Mouse (Mus musculus): ENCODE measurements around the gene Stxbp3. TPM values are rescaled to one million over a fixed set of nuclear protein-coding genes. Genes with fewer than 3 reads are reported as not detected.

Stxbp3 gene
- polyA plus RNA-seq, 1 experiment from 2014 or later = 49.6 TPM

GRCm38 (mm10) chr3:108766943-108767342, 73.4 kb downstream of the Stxbp3 start:
- WGBS = 82% methylated on average over 7 of the region's 7 CpGs
- no peak overlapping the region for H3K9ac ChIP-seq (ENCODE audit: low read depth, low read length)
- H3K36me3 ChIP-seq (ENCODE audit: control insufficient read depth, insufficient read depth, low read length) = no peaks in the 10 kb centered on the region
- no peak overlapping the region for H3K4me3 ChIP-seq (ENCODE audit: low read length)
- H3K27ac ChIP-seq (ENCODE audit: low read length) = no peak overlapping the region
- no peak for ATAC-seq
- H3K4me2 ChIP-seq (ENCODE audit: low read depth, low read length) = no peak overlapping the region
- peaks cover 18% of the 10 kb centered on the region for H3K4me1 ChIP-seq (ENCODE audit: control insufficient read depth, insufficient read depth, low read length)
- H3K9me3 ChIP-seq (ENCODE audit: control insufficient read depth, low read length) = no peaks in the 10 kb centered on the region
- no peaks in the 10 kb centered on the region for H3K27me3 ChIP-seq (replicated peaks; ENCODE audit: control insufficient read depth, insufficient read depth, low read length)

- ATAC-seq = no peak
- Histone ChIP-seq H3K4me1 (ENCODE audit: control insufficient read depth, insufficient read depth, low read length) (peaks cover 13% of the 10 kb centered on the region), H3K36me3 (ENCODE audit: control insufficient read depth, insufficient read depth, low read length) (no peaks in the 10 kb centered on the region), H3K27me3 (replicated peaks; ENCODE audit: control insufficient read depth, insufficient read depth, low read length) (no peaks in the 10 kb centered on the region), H3K4me3 (ENCODE audit: low read length) (no peak overlapping the region), H3K27ac (ENCODE audit: low read length) (no peak overlapping the region), H3K9ac (ENCODE audit: low read depth, low read length) (no peak overlapping the region), H3K9me3 (ENCODE audit: control insufficient read depth, low read length) (no peaks in the 10 kb centered on the region), H3K4me2 (ENCODE audit: low read depth, low read length) (no peak overlapping the region)
- WGBS = 88% methylated on average over 7 of the region's 7 CpGs
Measured at GRCm38 (mm10) chr3:108765476-108765875, 74.8 kb downstream of the Stxbp3 start.

GRCm38 (mm10) chr3:108764976-108765375, 75.3 kb downstream of the Stxbp3 start:
- WGBS = 37% methylated on average over 7 of the region's 7 CpGs
- H3K4me1 ChIP-seq (ENCODE audit: control insufficient read depth, insufficient read depth, low read length) = peaks cover 13% of the 10 kb centered on the region
- ATAC-seq = no peak

GRCm38 (mm10) chr3:108763691-108764090, 76.6 kb downstream of the Stxbp3 start:
- no peaks in the 10 kb centered on the region for H3K27me3 ChIP-seq (replicated peaks; ENCODE audit: control insufficient read depth, insufficient read depth, low read length)
- H3K4me1 ChIP-seq (ENCODE audit: control insufficient read depth, insufficient read depth, low read length) = peaks cover 11% of the 10 kb centered on the region
- H3K9me3 ChIP-seq (ENCODE audit: control insufficient read depth, low read length) = no peaks in the 10 kb centered on the region
- H3K9ac ChIP-seq (ENCODE audit: low read depth, low read length) = no peak overlapping the region
- no peak overlapping the region for H3K27ac ChIP-seq (ENCODE audit: low read length)
- H3K4me2 ChIP-seq (ENCODE audit: low read depth, low read length) = no peak overlapping the region
- 54% methylated on average over 2 of the region's 2 CpGs for whole genome bisulfite sequencing
- ATAC-seq = no peak
- no peak overlapping the region for H3K4me3 ChIP-seq (ENCODE audit: low read length)
- H3K36me3 ChIP-seq (ENCODE audit: control insufficient read depth, insufficient read depth, low read length) = no peaks in the 10 kb centered on the region

More at GRCm38 (mm10) chr3:108764976-108765375, 75.3 kb downstream of the Stxbp3 start:
- no peaks in the 10 kb centered on the region for H3K27me3 ChIP-seq (replicated peaks; ENCODE audit: control insufficient read depth, insufficient read depth, low read length)
- no peaks in the 10 kb centered on the region for H3K36me3 ChIP-seq (ENCODE audit: control insufficient read depth, insufficient read depth, low read length)
- H3K4me3 ChIP-seq (ENCODE audit: low read length) = no peak overlapping the region
- no peak overlapping the region for H3K27ac ChIP-seq (ENCODE audit: low read length)
- H3K9me3 ChIP-seq (ENCODE audit: control insufficient read depth, low read length) = no peaks in the 10 kb centered on the region
- no peak overlapping the region for H3K9ac ChIP-seq (ENCODE audit: low read depth, low read length)
- no peak overlapping the region for H3K4me2 ChIP-seq (ENCODE audit: low read depth, low read length)

- Histone ChIP-seq H3K9ac (ENCODE audit: low read depth, low read length) (no peak overlapping the region), H3K36me3 (ENCODE audit: control insufficient read depth, insufficient read depth, low read length) (no peaks in the 10 kb centered on the region), H3K27me3 (replicated peaks; ENCODE audit: control insufficient read depth, insufficient read depth, low read length) (no peaks in the 10 kb centered on the region), H3K4me2 (ENCODE audit: low read depth, low read length) (no peak overlapping the region), H3K4me3 (ENCODE audit: low read length) (no peak overlapping the region), H3K9me3 (ENCODE audit: control insufficient read depth, low read length) (no peaks in the 10 kb centered on the region), H3K4me1 (ENCODE audit: control insufficient read depth, insufficient read depth, low read length) (peaks cover 11% of the 10 kb centered on the region), H3K27ac (ENCODE audit: low read length) (no peak overlapping the region)
- 69% methylated on average over 7 of the region's 7 CpGs for WGBS
- ATAC-seq = no peak
Measured at GRCm38 (mm10) chr3:108762597-108763111, 77.7 kb downstream of the Stxbp3 start.

GRCm38 (mm10) chr3:108759566-108760420, 80.5 kb downstream of the Stxbp3 start:
- Histone ChIP-seq H3K27ac (ENCODE audit: low read length) (peak overlapping the region; percentile 44; the same call in 1 of the 2 replicates), H3K4me3 (ENCODE audit: low read length) (no peak overlapping the region), H3K9ac (ENCODE audit: low read depth, low read length) (no peak overlapping the region), H3K4me2 (ENCODE audit: low read depth, low read length) (no peak overlapping the region), H3K4me1 (ENCODE audit: control insufficient read depth, insufficient read depth, low read length) (peaks cover 7% of the 10 kb centered on the region), H3K27me3 (replicated peaks; ENCODE audit: control insufficient read depth, insufficient read depth, low read length) (no peaks in the 10 kb centered on the region), H3K36me3 (ENCODE audit: control insufficient read depth, insufficient read depth, low read length) (no peaks in the 10 kb centered on the region), H3K9me3 (ENCODE audit: control insufficient read depth, low read length) (no peaks in the 10 kb centered on the region)
- WGBS = 58% methylated on average over 11 of the region's 11 CpGs
- ATAC-seq = peak; percentile 66

- 61% methylated on average over 9 of the region's 9 CpGs for WGBS
- H3K27ac ChIP-seq (ENCODE audit: low read length) = no peak overlapping the region
- ATAC-seq = no peak
Measured at GRCm38 (mm10) chr3:108757570-108757969, 82.8 kb downstream of the Stxbp3 start.

GRCm38 (mm10) chr3:108756131-108756530, 84.2 kb downstream of the Stxbp3 start:
- H3K4me3 ChIP-seq (ENCODE audit: low read length) = no peak overlapping the region
- H3K4me2 ChIP-seq (ENCODE audit: low read depth, low read length) = no peak overlapping the region
- ATAC-seq = no peak
- WGBS = 92% methylated on average over 1 of the region's 1 CpGs
- no peak overlapping the region for H3K27ac ChIP-seq (ENCODE audit: low read length)
- H3K36me3 ChIP-seq (ENCODE audit: control insufficient read depth, insufficient read depth, low read length) = no peaks in the 10 kb centered on the region
- peaks cover 7% of the 10 kb centered on the region for H3K4me1 ChIP-seq (ENCODE audit: control insufficient read depth, insufficient read depth, low read length)
- no peaks in the 10 kb centered on the region for H3K9me3 ChIP-seq (ENCODE audit: control insufficient read depth, low read length)
- H3K27me3 ChIP-seq (replicated peaks; ENCODE audit: control insufficient read depth, insufficient read depth, low read length) = no peaks in the 10 kb centered on the region
- no peak overlapping the region for H3K9ac ChIP-seq (ENCODE audit: low read depth, low read length)

More at GRCm38 (mm10) chr3:108757570-108757969, 82.8 kb downstream of the Stxbp3 start:
- H3K4me3 ChIP-seq (ENCODE audit: low read length) = no peak overlapping the region
- H3K4me1 ChIP-seq (ENCODE audit: control insufficient read depth, insufficient read depth, low read length) = peaks cover 4% of the 10 kb centered on the region
- no peaks in the 10 kb centered on the region for H3K36me3 ChIP-seq (ENCODE audit: control insufficient read depth, insufficient read depth, low read length)
- H3K27me3 ChIP-seq (replicated peaks; ENCODE audit: control insufficient read depth, insufficient read depth, low read length) = no peaks in the 10 kb centered on the region
- H3K9me3 ChIP-seq (ENCODE audit: control insufficient read depth, low read length) = no peaks in the 10 kb centered on the region
- H3K4me2 ChIP-seq (ENCODE audit: low read depth, low read length) = no peak overlapping the region
- no peak overlapping the region for H3K9ac ChIP-seq (ENCODE audit: low read depth, low read length)

GRCm38 (mm10) chr3:108755542-108755941, 84.8 kb downstream of the Stxbp3 start:
- no peaks in the 10 kb centered on the region for H3K27me3 ChIP-seq (replicated peaks; ENCODE audit: control insufficient read depth, insufficient read depth, low read length)
- no peaks in the 10 kb centered on the region for H3K9me3 ChIP-seq (ENCODE audit: control insufficient read depth, low read length)
- H3K4me1 ChIP-seq (ENCODE audit: control insufficient read depth, insufficient read depth, low read length) = peaks cover 7% of the 10 kb centered on the region
- no peaks in the 10 kb centered on the region for H3K36me3 ChIP-seq (ENCODE audit: control insufficient read depth, insufficient read depth, low read length)
- ATAC-seq = no peak
- H3K4me3 ChIP-seq (ENCODE audit: low read length) = no peak overlapping the region
- H3K4me2 ChIP-seq (ENCODE audit: low read depth, low read length) = no peak overlapping the region
- 86% methylated on average over 2 of the region's 2 CpGs for WGBS
- H3K9ac ChIP-seq (ENCODE audit: low read depth, low read length) = no peak overlapping the region
- no peak overlapping the region for H3K27ac ChIP-seq (ENCODE audit: low read length)
